Mouse (Mus musculus) lung, postnatal 0 days (tissue): ENCODE measurements around the gene Arl14. TPM values are rescaled to one million over a fixed set of nuclear protein-coding genes. Genes with fewer than 3 reads are reported as not detected.

Source experiments
- ATAC-seq: fragments of 200-750 bp; cut with Nextera tagmentation; 2 replicates; pipeline ENCODE4 v1.8.0; 2017; ENCODE audit warnings: moderate library complexity
- DNase-seq: peaks from one replicate; pipeline ENCODE4 v3.0.0-alpha.2; 2016; ENCODE audit warnings: low spot score
- H3K27ac ChIP-seq: fragments of 300-500 bp; sonication (generic); 2 replicates; pipeline ENCODE4 v1.5.1; 2014; ENCODE audit warnings: antibody characterized with exemption, mild to moderate bottlenecking, low read length, mixed read lengths
- H3K27me3 ChIP-seq: fragments of 300-500 bp; sonication (generic); replicated peaks from 2 replicates; pipeline ENCODE4 v1.6.1; 2014; ENCODE audit warnings: low read length, mixed read lengths; ENCODE audit not compliant: insufficient read depth
- H3K36me3 ChIP-seq: fragments of 300-500 bp; sonication (generic); 2 replicates; pipeline ENCODE4 v1.6.1; 2014; ENCODE audit warnings: low read length, mixed read lengths; ENCODE audit not compliant: insufficient read depth
- H3K4me1 ChIP-seq: fragments of 300-500 bp; sonication (generic); 2 replicates; pipeline ENCODE4 v1.6.1; 2014; ENCODE audit warnings: antibody characterized with exemption, low read depth, low read length, mixed read lengths; ENCODE audit not compliant: insufficient read depth
- H3K4me2 ChIP-seq: fragments of 300-500 bp; sonication (generic); replicated peaks from 2 replicates; pipeline ENCODE4 v1.6.1; 2014; ENCODE audit warnings: low read depth, mild to moderate bottlenecking, low read length, moderate library complexity, mixed read lengths
- H3K4me3 ChIP-seq: fragments of 300-500 bp; sonication (generic); 2 replicates; pipeline ENCODE4 v1.5.1; 2014; ENCODE audit warnings: low read depth, low read length
- H3K9ac ChIP-seq: fragments of 300-500 bp; sonication (generic); replicated peaks from 2 replicates; pipeline ENCODE4 v1.6.1; 2014; ENCODE audit warnings: low read depth, mild to moderate bottlenecking
- H3K9me3 ChIP-seq: fragments of 300-500 bp; sonication (generic); 2 replicates; pipeline ENCODE4 v1.6.1; 2016; ENCODE audit warnings: low read length, mixed read lengths
- CTCF ChIP-seq: IDR thresholded peaks from 2 replicates; pipeline ENCODE4 v1.5.1; 2016; ENCODE audit warnings: antibody characterized with exemption, mild to moderate bottlenecking
- EP300 ChIP-seq: IDR thresholded peaks from 2 replicates; pipeline ENCODE4 v1.6.1; 2016; ENCODE audit warnings: antibody characterized with exemption, mild to moderate bottlenecking, control low read depth
- WGBS: fragments of 180-500 bp; shearing (Covaris S2); extraction: QIAGEN DNeasy Blood & Tissue Kit; methylation state at CpG from one replicate; pipeline ENCODE4 v1.1.7; 2014; 5-methylcytosine and 5-hydroxymethylcytosine counted together
- polyA plus RNA-seq: library from polyadenylated mRNA; unstranded; fragments of >200 nt; fragmentation: Nextera tagmentation; extraction: Ambion mirVana; gene quantifications from 2 replicates; pipeline ENCODE4 v1.2.1, GENCODE M21; 2015

Arl14 gene
- polyA plus RNA-seq, 1 experiment from 2014 or later = 0.10 TPM

DNA sequence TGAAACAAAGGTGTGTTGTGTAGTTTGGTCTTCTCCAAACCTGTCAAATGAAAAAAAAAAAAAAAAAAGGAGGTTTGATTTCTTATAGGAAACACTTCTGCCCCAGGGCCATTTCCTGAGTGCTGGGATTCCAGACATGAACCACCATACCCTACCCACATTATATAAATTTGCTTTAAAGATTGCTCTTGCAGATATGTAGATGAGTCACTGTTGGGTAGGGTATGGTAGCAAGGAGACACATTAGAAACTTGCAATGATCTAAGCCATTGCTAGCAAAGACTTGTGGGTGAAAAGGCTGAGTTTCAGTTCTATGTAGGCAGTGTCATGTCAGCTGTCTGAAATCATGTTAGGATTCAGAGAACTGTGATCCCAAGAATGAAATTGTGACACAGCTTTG, 40.0 kb upstream of the Arl14 start:
- Histone ChIP-seq H3K36me3 (no peaks in the 10 kb centered on the region), H3K27me3 (no peaks in the 10 kb centered on the region), H3K4me1 (no peaks in the 10 kb centered on the region), H3K4me2 (no peak overlapping the region), H3K27ac (no peak overlapping the region), H3K9me3 (no peaks in the 10 kb centered on the region), H3K4me3 (no peak overlapping the region), H3K9ac (no peak overlapping the region)
- no peak for ATAC-seq
- DNase-seq = no peak
- TF ChIP-seq EP300 (no peak), CTCF (no peak)

DNA sequence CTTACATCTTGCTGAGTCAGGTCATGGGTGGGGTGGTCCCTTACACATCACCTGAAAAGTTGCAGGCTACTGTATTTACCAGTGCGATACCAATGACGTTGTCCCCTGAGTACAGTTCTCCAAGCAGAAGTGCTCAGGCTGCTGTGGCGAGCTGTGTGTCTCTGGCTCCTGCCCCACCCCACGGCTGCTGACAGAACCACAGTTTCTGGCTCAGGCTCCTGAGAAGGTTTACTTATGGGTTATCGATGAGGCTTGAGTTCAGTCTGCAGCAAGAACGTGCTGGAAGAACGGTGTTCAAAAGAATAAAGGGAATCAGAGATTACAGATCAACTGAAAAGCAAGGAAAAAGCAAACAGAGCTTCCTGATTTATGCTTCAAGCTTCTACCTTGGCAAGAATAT, 37.0 kb upstream of the Arl14 start:
- ATAC-seq (no peak), DNase-seq (no peak)
- TF ChIP-seq CTCF (no peak), EP300 (no peak)
- 58% methylated on average over 7 of the region's 7 CpGs for WGBS
- Histone ChIP-seq H3K27me3 (no peaks in the 10 kb centered on the region), H3K9ac (no peak overlapping the region), H3K4me1 (no peaks in the 10 kb centered on the region), H3K4me3 (no peak overlapping the region), H3K27ac (no peak overlapping the region), H3K9me3 (no peaks in the 10 kb centered on the region), H3K4me2 (no peak overlapping the region), H3K36me3 (no peaks in the 10 kb centered on the region)

DNA sequence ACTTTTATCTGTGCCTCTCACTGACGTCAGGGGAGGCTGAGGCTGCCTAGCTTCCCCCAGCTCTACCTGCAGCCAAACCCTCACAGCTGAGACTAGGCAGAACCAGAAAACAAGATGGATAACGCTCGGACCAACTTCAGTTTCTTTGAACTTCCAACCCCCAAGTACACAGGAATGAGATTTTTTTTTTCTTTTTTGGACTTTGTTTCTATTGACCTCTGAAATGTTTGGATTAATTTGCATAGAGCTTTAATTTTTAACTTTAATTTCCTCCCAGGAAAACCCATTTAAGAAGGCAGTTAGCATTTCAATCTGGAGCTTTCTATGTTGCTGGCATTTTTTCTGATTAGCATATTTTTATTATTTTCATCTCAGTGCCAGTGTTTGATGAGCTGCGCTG, 36.2 kb upstream of the Arl14 start:
- TF ChIP-seq EP300 (no peak), CTCF (no peak)

DNA sequence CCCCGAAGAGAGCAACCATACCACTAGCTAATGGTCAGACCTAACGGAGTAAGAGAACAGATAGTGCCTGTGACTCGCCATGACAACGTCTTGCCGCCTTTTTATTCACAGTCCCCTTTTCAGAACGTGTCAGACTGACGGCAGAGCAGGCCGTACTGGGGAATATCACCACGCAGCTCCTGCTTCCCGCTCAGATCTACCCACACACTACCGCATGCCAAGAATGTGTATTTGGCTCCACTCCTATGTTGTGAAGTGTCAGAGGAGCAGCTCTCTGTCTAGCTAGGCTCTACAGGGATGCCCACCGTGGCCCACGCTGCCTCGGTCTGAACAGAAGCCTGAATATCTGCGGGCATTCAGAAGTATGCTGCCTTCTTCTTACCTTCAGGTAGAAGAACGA, 35.6 kb upstream of the Arl14 start:
- 64% methylated on average over 16 of the region's 16 CpGs for WGBS
- H3K9me3 ChIP-seq = no peaks in the 10 kb centered on the region
- no peaks in the 10 kb centered on the region for H3K36me3 ChIP-seq
- no peak overlapping the region for H3K4me2 ChIP-seq
- H3K4me1 ChIP-seq = no peaks in the 10 kb centered on the region
- H3K27ac ChIP-seq = no peak overlapping the region
- no peak overlapping the region for H3K4me3 ChIP-seq
- no peak for TF ChIP-seq EP300
- no peak for TF ChIP-seq CTCF
- H3K27me3 ChIP-seq = no peaks in the 10 kb centered on the region
- no peak overlapping the region for H3K9ac ChIP-seq
- DNase-seq (no peak), ATAC-seq (no peak; the same call in 1 of the 2 replicates)

More for the DNA sequence above, 36.2 kb upstream of the Arl14 start:
- DNase-seq (no peak), ATAC-seq (no peak)
- 71% methylated on average over 4 of the region's 4 CpGs for WGBS
- Histone ChIP-seq H3K9ac (no peak overlapping the region), H3K4me1 (no peaks in the 10 kb centered on the region), H3K4me3 (no peak overlapping the region), H3K27me3 (no peaks in the 10 kb centered on the region), H3K9me3 (no peaks in the 10 kb centered on the region), H3K36me3 (no peaks in the 10 kb centered on the region), H3K27ac (no peak overlapping the region), H3K4me2 (no peak overlapping the region)

DNA sequence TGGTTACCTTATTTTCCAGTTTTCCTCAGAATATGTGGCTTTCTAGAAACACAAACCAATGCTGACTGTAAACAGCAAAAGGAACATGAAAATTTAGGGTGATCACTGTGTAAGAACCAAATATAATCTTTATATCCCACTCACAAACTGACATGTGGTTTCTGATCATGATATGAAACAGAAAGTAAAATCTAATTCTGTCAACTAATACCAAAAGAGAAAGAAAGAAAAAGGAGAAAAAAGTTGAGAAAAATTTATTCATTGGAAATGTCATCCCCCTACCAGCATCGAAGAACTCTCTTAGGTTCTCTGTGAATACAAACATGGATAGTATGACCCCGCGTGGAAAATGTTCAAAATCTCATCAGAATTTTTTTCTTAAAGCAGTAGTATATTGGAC, 29.2 kb upstream of the Arl14 start:
- H3K4me1 ChIP-seq = no peaks in the 10 kb centered on the region
- ATAC-seq = no peak
- no peaks in the 10 kb centered on the region for H3K27me3 ChIP-seq
- H3K9me3 ChIP-seq = no peaks in the 10 kb centered on the region
- no peak overlapping the region for H3K27ac ChIP-seq
- TF ChIP-seq EP300 = no peak
- no peak for TF ChIP-seq CTCF
- H3K4me2 ChIP-seq = no peak overlapping the region
- H3K4me3 ChIP-seq = no peak overlapping the region
- H3K9ac ChIP-seq = no peak overlapping the region
- H3K36me3 ChIP-seq = no peaks in the 10 kb centered on the region
- 85% methylated on average over 3 of the region's 3 CpGs for WGBS
- no peak for DNase-seq

DNA sequence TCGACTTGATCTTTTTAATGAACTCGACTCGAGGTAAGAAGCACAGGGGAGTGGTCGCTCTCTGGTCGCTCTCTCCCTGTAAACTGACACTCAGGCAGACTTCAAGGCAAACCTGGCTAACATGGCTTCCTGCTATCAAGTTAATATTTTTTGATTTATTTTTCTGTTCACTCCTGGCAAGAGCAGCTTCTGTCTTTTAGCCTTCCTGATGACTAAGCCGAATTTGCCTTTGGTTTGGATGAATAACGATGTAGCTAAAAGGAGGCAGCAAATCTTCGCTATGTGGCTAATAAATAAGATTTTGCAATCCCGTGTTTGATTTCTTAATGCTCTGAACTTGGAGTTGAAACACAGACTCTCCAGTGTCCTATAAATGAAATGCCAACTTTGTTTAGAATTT, 27.7 kb upstream of the Arl14 start:
- ATAC-seq (no peak), DNase-seq (no peak)
- Histone ChIP-seq H3K4me3 (no peak overlapping the region), H3K27ac (no peak overlapping the region), H3K4me1 (no peaks in the 10 kb centered on the region), H3K36me3 (no peaks in the 10 kb centered on the region), H3K9me3 (no peaks in the 10 kb centered on the region), H3K9ac (no peak overlapping the region), H3K4me2 (no peak overlapping the region), H3K27me3 (no peaks in the 10 kb centered on the region)
- no peak for TF ChIP-seq CTCF
- TF ChIP-seq EP300 = no peak
- 43% methylated on average over 9 of the region's 9 CpGs for WGBS

DNA sequence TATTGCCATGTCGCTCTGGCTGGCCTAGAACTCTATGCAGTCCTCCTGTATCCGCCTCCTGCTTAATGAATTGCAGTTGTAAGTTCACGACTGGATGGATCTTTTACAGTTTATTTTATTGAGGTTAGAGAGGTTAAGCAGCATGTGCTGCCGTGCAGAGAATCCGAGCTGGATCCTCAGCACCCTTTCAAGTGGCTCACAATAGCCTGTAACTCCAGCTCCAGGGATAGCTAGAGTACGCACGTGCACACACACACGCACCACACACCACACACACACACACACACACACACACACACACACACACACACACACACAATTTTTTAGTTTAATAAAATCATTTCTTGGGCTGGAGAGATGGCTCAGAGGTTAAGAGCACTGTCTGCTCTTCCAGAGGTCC, 27.0 kb upstream of the Arl14 start:
- Histone ChIP-seq H3K27ac (no peak overlapping the region), H3K4me2 (no peak overlapping the region), H3K27me3 (no peaks in the 10 kb centered on the region), H3K9ac (no peak overlapping the region), H3K4me1 (no peaks in the 10 kb centered on the region), H3K4me3 (no peak overlapping the region), H3K36me3 (no peaks in the 10 kb centered on the region), H3K9me3 (no peaks in the 10 kb centered on the region)
- TF ChIP-seq EP300 (no peak), CTCF (no peak)
- 47% methylated on average over 8 of the region's 8 CpGs for WGBS
- no peak for ATAC-seq
- no peak for DNase-seq
